Mouse (Mus musculus): Measurements from ENCODE around the gene Fto. TPM values are rescaled to one million over a fixed set of nuclear protein-coding genes. Genes with fewer than 3 reads are reported as not detected.

Gene Fto
- polyA plus RNA-seq, 1 experiment = 11.9 TPM

- Histone ChIP-seq H3K27ac (ENCODE audit: insufficient read depth, low read length) (no peak overlapping the region), H3K4me1 (ENCODE audit: control insufficient read depth, insufficient read depth, insufficient read length) (no peaks in the 10 kb centered on the region), H3K27me3 (ENCODE audit: control insufficient read depth, insufficient read depth, low read length) (no peaks in the 10 kb centered on the region), H3K4me3 (ENCODE audit: extremely low read depth, insufficient read depth, insufficient read length) (no peak overlapping the region), H3K36me3 (ENCODE audit: control insufficient read depth, insufficient read depth, low read length) (no peaks in the 10 kb centered on the region; the same call in 1 of the 2 replicates)
- TF ChIP-seq CTCF (IDR thresholded peaks at IDR 0.05; ENCODE audit: extremely low read depth, insufficient read depth, insufficient read length, insufficient replicate concordance) (no peak), POLR2A (IDR thresholded peaks at IDR 0.05; ENCODE audit: low read depth, low read length) (no peak)
- WGBS = 90% methylated on average over 10 of the region's 10 CpGs
- DNase-seq (ENCODE audit: low read depth in 1 of 2, low spot score in 2 of 2) = no peak
Observed at GRCm38 (mm10) chr8:91355301-91355905, 42.1 kb downstream of the Fto start.

DNA sequence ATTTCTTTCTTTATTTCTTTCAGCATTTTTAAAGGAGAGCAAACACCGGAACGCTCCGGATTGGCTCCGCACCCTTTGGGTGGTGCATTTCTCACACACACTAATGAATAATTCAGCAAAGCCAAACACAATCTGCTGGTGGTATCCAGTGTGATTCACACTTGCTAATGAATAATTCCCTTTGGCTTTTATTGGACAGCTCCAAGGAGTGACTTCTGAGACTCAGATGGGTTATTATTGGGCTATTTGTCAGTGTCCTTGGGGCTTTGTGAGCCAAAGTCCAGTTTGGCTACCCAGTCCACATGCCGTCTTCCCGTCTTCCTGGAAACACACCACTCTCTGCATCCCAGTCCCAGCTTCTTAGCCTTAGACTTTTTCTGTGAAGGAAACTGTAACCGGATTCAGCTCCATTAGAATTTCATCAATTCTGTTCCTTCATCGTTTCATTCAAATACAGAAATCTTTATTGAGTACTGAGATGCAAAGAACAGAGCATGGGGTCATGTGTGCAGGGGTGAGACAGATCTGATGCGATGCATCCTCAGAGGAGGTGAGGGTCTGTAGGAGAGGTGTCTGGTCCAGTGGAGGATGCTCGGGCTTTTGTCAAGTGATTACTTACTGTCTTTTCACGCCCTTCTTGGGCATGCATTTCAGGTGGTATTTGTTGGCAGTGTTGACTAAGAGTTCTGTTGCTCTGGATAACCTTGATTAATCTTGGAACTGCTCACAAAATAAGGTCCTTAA lies 42.8 kb downstream of the Fto start:
- Histone ChIP-seq H3K27ac (ENCODE audit: insufficient read depth, low read length) (no peak overlapping the region), H3K27me3 (ENCODE audit: control insufficient read depth, insufficient read depth, low read length) (no peaks in the 10 kb centered on the region), H3K36me3 (ENCODE audit: control insufficient read depth, insufficient read depth, low read length) (no peaks in the 10 kb centered on the region; the same call in 1 of the 2 replicates), H3K4me3 (ENCODE audit: extremely low read depth, insufficient read depth, insufficient read length) (no peak overlapping the region), H3K4me1 (ENCODE audit: control insufficient read depth, insufficient read depth, insufficient read length) (peaks cover 3% of the 10 kb centered on the region; the same call in 1 of the 2 replicates)
- DNase-seq (ENCODE audit: low read depth in 1 of 2, low spot score in 2 of 2) = no peak
- TF ChIP-seq POLR2A (IDR thresholded peaks at IDR 0.05; ENCODE audit: low read depth, low read length) = no peak
- TF ChIP-seq CTCF (IDR thresholded peaks at IDR 0.05; ENCODE audit: extremely low read depth, insufficient read depth, insufficient read length, insufficient replicate concordance) = no peak
- WGBS = 95% methylated on average over 11 of the region's 11 CpGs

DNA sequence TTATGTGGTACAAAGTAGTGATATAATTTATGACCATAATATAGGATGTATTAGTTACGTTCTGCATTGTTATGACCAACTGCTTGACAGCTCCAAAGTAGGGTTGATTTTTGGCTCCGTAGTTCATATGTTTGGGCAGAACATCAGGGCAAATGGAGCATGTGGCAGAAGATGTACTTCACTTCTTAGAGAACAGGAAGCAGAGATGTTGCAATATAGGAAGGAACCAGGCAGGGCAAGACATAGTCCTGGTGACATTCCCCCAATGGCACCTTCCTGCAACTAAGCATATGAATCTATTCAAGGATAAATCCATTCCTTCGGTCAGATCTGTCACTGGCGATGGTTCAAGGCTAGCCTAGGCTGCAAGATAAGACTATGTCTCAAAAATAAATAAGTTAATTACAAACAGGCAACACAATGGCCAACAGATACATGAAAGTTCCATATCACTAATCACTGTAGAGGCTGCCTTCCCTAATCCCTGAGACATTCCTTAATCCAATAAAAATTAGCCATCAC lies 44.2 kb downstream of the Fto start:
- no peaks in the 10 kb centered on the region; the same call in 1 of the 2 replicates for H3K36me3 ChIP-seq (ENCODE audit: control insufficient read depth, insufficient read depth, low read length)
- no peak overlapping the region for H3K27ac ChIP-seq (ENCODE audit: insufficient read depth, low read length)
- H3K27me3 ChIP-seq (ENCODE audit: control insufficient read depth, insufficient read depth, low read length) = no peaks in the 10 kb centered on the region
- H3K4me3 ChIP-seq (ENCODE audit: extremely low read depth, insufficient read depth, insufficient read length) = no peak overlapping the region
- WGBS = 74% methylated on average over 4 of the region's 4 CpGs
- TF ChIP-seq CTCF (IDR thresholded peaks at IDR 0.05; ENCODE audit: extremely low read depth, insufficient read depth, insufficient read length, insufficient replicate concordance) (no peak), POLR2A (IDR thresholded peaks at IDR 0.05; ENCODE audit: low read depth, low read length) (no peak)
- H3K4me1 ChIP-seq (ENCODE audit: control insufficient read depth, insufficient read depth, insufficient read length) = peaks cover 3% of the 10 kb centered on the region; the same call in 1 of the 2 replicates
- DNase-seq (ENCODE audit: low read depth in 1 of 2, low spot score in 2 of 2) = no peak

GRCm38 (mm10) chr8:91358016-91358415 lies 44.7 kb downstream of the Fto start:
- Histone ChIP-seq H3K27ac (ENCODE audit: insufficient read depth, low read length) (no peak overlapping the region), H3K4me1 (ENCODE audit: control insufficient read depth, insufficient read depth, insufficient read length) (peaks cover 3% of the 10 kb centered on the region; the same call in 1 of the 2 replicates), H3K36me3 (ENCODE audit: control insufficient read depth, insufficient read depth, low read length) (no peaks in the 10 kb centered on the region; the same call in 1 of the 2 replicates), H3K27me3 (ENCODE audit: control insufficient read depth, insufficient read depth, low read length) (no peaks in the 10 kb centered on the region), H3K4me3 (ENCODE audit: extremely low read depth, insufficient read depth, insufficient read length) (no peak overlapping the region)
- WGBS = 90% methylated on average over 5 of the region's 5 CpGs
- TF ChIP-seq POLR2A (IDR thresholded peaks at IDR 0.05; ENCODE audit: low read depth, low read length) (no peak), CTCF (IDR thresholded peaks at IDR 0.05; ENCODE audit: extremely low read depth, insufficient read depth, insufficient read length, insufficient replicate concordance) (no peak)
- DNase-seq (ENCODE audit: low read depth in 1 of 2, low spot score in 2 of 2) = no peak

DNA sequence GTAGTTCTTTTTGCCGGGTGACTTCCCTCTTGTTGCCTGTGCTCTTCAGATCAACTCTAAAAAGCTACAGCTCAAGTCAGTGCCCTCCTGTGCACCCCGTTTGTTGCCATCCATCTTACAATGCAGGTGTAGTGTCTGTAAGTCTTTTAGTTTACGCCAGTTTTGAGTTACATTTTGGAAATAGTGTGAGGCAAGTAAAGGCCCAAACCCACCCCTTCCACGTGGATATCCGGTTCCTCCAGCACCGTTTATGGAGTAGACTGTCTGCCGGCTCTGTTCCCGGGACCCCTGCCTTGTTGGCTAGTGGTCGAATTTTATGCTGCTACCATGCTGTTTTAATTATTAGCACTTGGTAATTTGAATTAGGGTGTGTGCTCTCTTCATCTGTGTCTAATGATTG lies 46.2 kb downstream of the Fto start:
- 87% methylated on average over 9 of the region's 9 CpGs for WGBS
- peaks cover 3% of the 10 kb centered on the region; the same call in 1 of the 2 replicates for H3K4me1 ChIP-seq (ENCODE audit: control insufficient read depth, insufficient read depth, insufficient read length)

DNA sequence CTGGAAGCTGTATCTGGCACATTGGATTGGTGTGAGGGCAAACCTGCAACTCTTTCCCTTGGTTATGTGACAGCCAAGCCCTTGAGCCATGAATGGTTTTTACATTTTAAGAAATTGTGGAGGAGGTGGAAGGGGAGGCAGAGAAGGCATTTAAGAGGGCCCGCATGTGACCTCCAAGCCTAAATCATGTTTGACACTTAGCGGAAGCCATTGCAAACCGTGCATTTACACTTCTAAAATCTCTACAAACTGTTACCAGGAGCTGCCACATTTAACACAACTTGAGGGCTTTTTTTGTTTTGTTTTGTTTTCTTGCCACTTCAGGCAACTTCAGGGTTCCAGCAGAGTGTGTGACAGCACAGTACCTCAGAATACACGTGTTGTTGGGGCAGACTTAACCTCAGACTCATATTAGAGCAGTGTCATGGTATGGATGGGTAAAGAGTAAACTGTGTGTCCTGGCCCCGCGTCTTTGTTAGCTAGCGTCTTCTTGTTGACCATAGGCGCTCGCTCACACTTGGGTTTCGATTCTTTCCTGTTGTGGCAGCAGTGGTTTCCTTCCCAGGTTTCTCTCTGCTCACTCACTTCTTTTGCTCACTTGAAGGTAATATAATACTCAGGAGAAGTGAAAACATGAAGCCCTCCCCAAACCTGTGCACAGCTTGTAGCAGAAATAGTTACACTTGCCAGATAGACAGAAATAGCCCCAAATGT lies 47.5 kb downstream of the Fto start:
- no peak overlapping the region for H3K4me3 ChIP-seq (ENCODE audit: extremely low read depth, insufficient read depth, insufficient read length)

More for the DNA sequence above, 46.2 kb downstream of the Fto start:
- no peaks in the 10 kb centered on the region; the same call in 1 of the 2 replicates for H3K36me3 ChIP-seq (ENCODE audit: control insufficient read depth, insufficient read depth, low read length)
- H3K27ac ChIP-seq (ENCODE audit: insufficient read depth, low read length) = no peak overlapping the region
- no peak for TF ChIP-seq POLR2A (IDR thresholded peaks at IDR 0.05; ENCODE audit: low read depth, low read length)
- no peak for TF ChIP-seq CTCF (IDR thresholded peaks at IDR 0.05; ENCODE audit: extremely low read depth, insufficient read depth, insufficient read length, insufficient replicate concordance)
- no peaks in the 10 kb centered on the region for H3K27me3 ChIP-seq (ENCODE audit: control insufficient read depth, insufficient read depth, low read length)
- no peak for DNase-seq (ENCODE audit: low read depth in 1 of 2, low spot score in 2 of 2)
- H3K4me3 ChIP-seq (ENCODE audit: extremely low read depth, insufficient read depth, insufficient read length) = no peak overlapping the region

More for the DNA sequence above, 47.5 kb downstream of the Fto start:
- TF ChIP-seq CTCF (IDR thresholded peaks at IDR 0.05; ENCODE audit: extremely low read depth, insufficient read depth, insufficient read length, insufficient replicate concordance) (no peak), POLR2A (IDR thresholded peaks at IDR 0.05; ENCODE audit: low read depth, low read length) (no peak)
- H3K27me3 ChIP-seq (ENCODE audit: control insufficient read depth, insufficient read depth, low read length) = no peaks in the 10 kb centered on the region
- H3K27ac ChIP-seq (ENCODE audit: insufficient read depth, low read length) = no peak overlapping the region
- H3K36me3 ChIP-seq (ENCODE audit: control insufficient read depth, insufficient read depth, low read length) = no peaks in the 10 kb centered on the region
- H3K4me1 ChIP-seq (ENCODE audit: control insufficient read depth, insufficient read depth, insufficient read length) = peaks cover 3% of the 10 kb centered on the region; the same call in 1 of the 2 replicates
- WGBS = 31% methylated on average over 10 of the region's 10 CpGs
- DNase-seq (ENCODE audit: low read depth in 1 of 2, low spot score in 2 of 2) = no peak
